Mouse (Mus musculus) testis, adult 2 months (tissue): ENCODE results near the gene Mgat3.

Source experiments
- CTCF ChIP-seq: fragments of 200-500 bp; IDR thresholded peaks from 2 replicates; pipeline ENCODE4 v1.5.1; 2012; ENCODE audit warnings: low read depth, mild to moderate bottlenecking, inconsistent platforms, low read length, moderate library complexity; ENCODE audit not compliant: control insufficient read depth, insufficient read depth, insufficient replicate concordance
- POLR2A ChIP-seq: fragments of 200-500 bp; IDR thresholded peaks from 2 replicates; pipeline ENCODE4 v1.6.1; 2012; ENCODE audit warnings: low read depth, mild to moderate bottlenecking, inconsistent platforms, low read length, moderate library complexity; ENCODE audit not compliant: control insufficient read depth

GRCm38 (mm10) chr15:80213688-80214087, 40.2 kb downstream of the Mgat3 start:
- TF ChIP-seq CTCF (no peak), POLR2A (no peak)
